Mouse (Mus musculus) erythroblast, embryonic 14.5 days (primary cell): ENCODE measurements at regions not wholly inside any gene's neighbourhood (a gene's known extent, or its start where the extent isn't known, plus 50 kb on each side); places are given as distances from the start of the nearest gene placed in this dataset.

Experiments
- GATA1 ChIP-seq: IDR thresholded peaks from 2 replicates; pipeline ENCODE4 v1.6.1; 2012; ENCODE audit warnings: low read length, inconsistent platforms, mixed read lengths
- TAL1 ChIP-seq: IDR thresholded peaks from 3 replicates; pipeline ENCODE4 v1.6.1; 2012; ENCODE audit warnings: low read length, inconsistent platforms, mixed read lengths

- TF ChIP-seq GATA1 (no peak), TAL1 (no peak)
Observed at GRCm38 (mm10) chr10:117568472-117569300, 60.6 kb upstream of the Cpm start.
